Mouse (Mus musculus) midbrain, embryonic 10.5 days (tissue): ENCODE measurements around the gene Pdzd2. TPM values are rescaled to one million over a fixed set of nuclear protein-coding genes. Genes with fewer than 3 reads are reported as not detected.
"Not testable (repeated sequence)": the region's sequence is repeated elsewhere in the genome, so short reads cannot be mapped to it uniquely, and the experiment has no call there.

ENCODE experiments used
- DNase-seq: peaks from one replicate; pipeline ENCODE4 v3.0.0-alpha.2; 2017; ENCODE audit warnings: low spot score
- H3K27ac ChIP-seq: fragments of 300-500 bp; sonication (generic); replicated peaks from 2 replicates; pipeline ENCODE4 v1.5.1; 2016; ENCODE audit warnings: mild to moderate bottlenecking
- H3K27me3 ChIP-seq: fragments of 300-500 bp; sonication (generic); 2 replicates; pipeline ENCODE4 v1.6.1; 2016; ENCODE audit warnings: low read depth, mild to moderate bottlenecking; ENCODE audit not compliant: poor library complexity, severe bottlenecking
- H3K36me3 ChIP-seq: fragments of 300-500 bp; sonication (generic); 2 replicates; pipeline ENCODE4 v1.6.1; 2016; ENCODE audit warnings: mild to moderate bottlenecking, moderate library complexity
- H3K4me1 ChIP-seq: fragments of 300-500 bp; sonication (generic); 2 replicates; pipeline ENCODE4 v1.6.1; 2016
- H3K4me3 ChIP-seq: fragments of 300-500 bp; sonication (generic); 2 replicates; pipeline ENCODE4 v1.5.1; 2016; ENCODE audit warnings: mild to moderate bottlenecking, moderate library complexity
- H3K9me3 ChIP-seq: fragments of 300-500 bp; sonication (generic); replicated peaks from 2 replicates; pipeline ENCODE4 v1.6.1; 2016; ENCODE audit warnings: mild to moderate bottlenecking
- WGBS: fragments of 180-500 bp; shearing (Covaris S2); methylation state at CpG from one replicate; pipeline ENCODE4 v1.1.7; 2016; 5-methylcytosine and 5-hydroxymethylcytosine counted together
- polyA plus RNA-seq: library from polyadenylated mRNA; unstranded; fragments of >200 nt; fragmentation: Nextera tagmentation; extraction: Ambion mirVana; gene quantifications from 2 replicates; pipeline ENCODE4 v1.2.1, GENCODE M21; 2016

Pdzd2 gene
- polyA plus RNA-seq, 1 experiment from 2014 or later, result 6.1 TPM

DNA sequence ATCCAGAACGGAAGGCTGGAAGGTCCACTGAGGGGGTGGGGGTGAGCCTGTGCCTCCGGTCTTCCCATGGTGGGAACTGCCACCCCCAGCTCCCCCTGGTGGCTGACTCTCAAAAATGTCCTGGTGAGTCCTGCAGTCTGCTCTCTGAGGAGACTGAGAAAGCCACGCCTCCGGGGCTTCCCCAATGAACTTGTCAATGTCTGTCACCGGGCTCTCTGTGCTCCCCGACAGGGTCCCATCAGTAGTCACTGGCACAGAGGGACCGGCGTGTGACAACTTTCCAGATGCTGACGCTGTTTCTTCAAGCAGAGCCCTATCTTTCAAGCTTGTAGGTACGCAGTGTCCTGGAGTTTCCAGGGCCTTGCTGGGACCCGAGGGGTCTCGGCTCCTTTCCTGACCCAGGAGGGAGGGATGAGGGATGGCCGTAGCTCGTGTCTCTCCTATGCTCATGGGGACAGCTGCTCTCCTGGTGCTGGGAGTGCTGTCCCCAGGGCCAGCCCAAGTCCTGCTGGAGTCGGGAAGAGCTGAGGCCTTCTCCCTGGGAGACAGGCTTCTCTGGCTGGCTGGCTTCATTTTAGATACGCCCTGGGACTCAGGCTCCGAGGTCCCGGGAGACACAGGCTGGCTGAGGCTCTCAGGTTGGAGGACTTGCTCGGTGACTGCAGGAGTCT, 363.9 kb downstream of the Pdzd2 start:
- H3K4me1 ChIP-seq, result peaks cover 47% of the 10 kb centered on the region
- DNase-seq, result peak; percentile 91
- H3K4me3 ChIP-seq, result peak overlapping the region; percentile 55
- H3K27me3 ChIP-seq, result peaks cover 27% of the 10 kb centered on the region
- H3K9me3 ChIP-seq, result no peaks in the 10 kb centered on the region
- 2% methylated on average over 19 of the region's 19 CpGs for WGBS
- H3K36me3 ChIP-seq, result peaks cover 24% of the 10 kb centered on the region
- peak overlapping the region; percentile 81 for H3K27ac ChIP-seq

DNA sequence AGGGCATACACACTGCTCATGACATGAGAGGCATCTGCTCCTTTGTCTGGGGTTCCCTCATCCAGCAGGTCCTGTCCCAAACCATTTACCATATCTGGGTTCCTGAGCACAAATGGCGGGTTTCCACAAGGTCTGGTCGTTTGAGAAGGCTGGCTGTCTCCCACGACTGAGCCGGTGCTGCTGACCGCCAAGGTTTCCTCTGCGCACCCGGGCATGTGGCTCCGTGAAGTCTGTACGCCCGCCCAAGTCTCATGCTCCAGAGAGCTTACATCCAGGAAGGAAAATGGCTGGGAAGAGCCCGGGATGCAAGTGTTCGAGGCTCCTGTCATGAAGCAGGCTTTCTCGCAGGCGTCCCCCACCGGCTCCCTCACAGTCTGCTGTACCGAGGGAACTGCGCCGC, 364.8 kb downstream of the Pdzd2 start:
- H3K27ac ChIP-seq, result peak overlapping the region; percentile 81
- H3K27me3 ChIP-seq, result peaks cover 27% of the 10 kb centered on the region
- peak overlapping the region; percentile 55 for H3K4me3 ChIP-seq
- peaks cover 47% of the 10 kb centered on the region for H3K4me1 ChIP-seq
- DNase-seq, result no peak
- peaks cover 24% of the 10 kb centered on the region for H3K36me3 ChIP-seq
- 70% methylated on average over 18 of the region's 18 CpGs for WGBS
- no peaks in the 10 kb centered on the region for H3K9me3 ChIP-seq

DNA sequence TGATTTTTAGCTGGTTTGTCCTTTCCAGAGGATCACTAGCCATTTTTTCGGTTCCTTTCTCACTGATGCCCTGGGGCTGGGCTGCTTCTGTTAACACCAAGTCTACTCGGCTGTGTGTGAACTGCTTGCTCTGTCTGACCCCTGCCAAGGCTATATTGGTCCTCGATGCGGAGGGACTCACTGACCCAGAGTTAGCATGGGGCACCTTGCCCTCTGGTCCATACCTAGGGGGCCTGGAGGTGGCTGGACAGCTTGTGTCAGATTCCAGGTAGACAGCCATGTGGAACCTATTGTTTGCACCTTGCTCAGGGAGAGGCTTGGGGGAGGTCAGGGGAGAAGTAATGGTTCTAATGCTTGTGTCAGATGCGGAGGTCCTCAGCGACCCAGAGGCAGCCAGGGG, 365.8 kb downstream of the Pdzd2 start:
- H3K36me3 ChIP-seq, result peaks cover 24% of the 10 kb centered on the region
- no peak overlapping the region for H3K27ac ChIP-seq
- no peak overlapping the region for H3K4me3 ChIP-seq
- peaks cover 27% of the 10 kb centered on the region for H3K27me3 ChIP-seq
- DNase-seq, result no peak
- H3K9me3 ChIP-seq, result no peaks in the 10 kb centered on the region
- 86% methylated on average over 6 of the region's 6 CpGs for WGBS
- H3K4me1 ChIP-seq, result peaks cover 47% of the 10 kb centered on the region

DNA sequence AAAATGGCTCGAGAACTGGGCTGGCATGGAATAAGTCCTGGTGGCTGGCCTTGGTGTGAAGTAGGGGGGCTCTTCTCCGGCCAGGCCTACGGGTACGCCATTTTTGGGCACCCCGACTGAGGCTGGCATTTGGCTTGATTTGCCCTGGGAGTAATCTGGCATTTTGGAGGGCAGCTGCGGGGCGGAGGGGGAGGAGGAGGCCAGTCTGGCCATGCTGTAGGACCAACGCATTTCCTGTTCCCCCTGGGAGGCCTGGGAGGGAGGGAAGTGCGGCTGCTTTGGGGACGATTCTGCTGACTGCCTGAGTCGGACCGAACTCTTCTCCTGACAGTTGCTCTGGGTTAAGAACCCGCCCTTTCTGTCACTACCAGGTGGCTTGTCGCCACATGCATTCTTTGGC, 366.2 kb downstream of the Pdzd2 start:
- peaks cover 49% of the 10 kb centered on the region for H3K4me1 ChIP-seq
- H3K27me3 ChIP-seq, result peaks cover 27% of the 10 kb centered on the region
- H3K36me3 ChIP-seq, result peaks cover 24% of the 10 kb centered on the region
- H3K9me3 ChIP-seq, result no peaks in the 10 kb centered on the region
- DNase-seq, result no peak
- 0 out of 2 replicates have a peak overlapping the region, but pooled peaks have one; percentile 13 for H3K27ac ChIP-seq
- no peak overlapping the region for H3K4me3 ChIP-seq
- 77% methylated on average over 14 of the region's 14 CpGs for WGBS

DNA sequence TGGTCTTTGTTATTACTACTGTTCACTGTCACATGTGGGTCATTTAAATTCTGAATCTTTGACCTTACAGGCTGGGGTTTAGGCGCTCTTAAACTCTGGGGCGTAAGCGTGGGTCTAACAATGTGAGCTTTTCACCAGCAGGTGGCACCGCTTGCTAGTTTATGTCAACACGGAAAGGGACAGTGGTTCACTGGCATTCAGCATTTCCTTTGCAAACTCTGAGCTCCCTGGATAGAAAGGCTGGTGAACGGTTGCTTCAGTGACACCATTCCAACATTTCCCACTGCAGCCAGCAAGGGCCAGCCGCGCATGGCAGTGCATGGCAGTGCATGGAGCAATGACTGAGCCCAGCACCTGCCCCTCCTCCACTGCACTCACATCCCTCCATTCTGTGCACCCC, 368.5 kb downstream of the Pdzd2 start:
- no peaks in the 10 kb centered on the region for H3K9me3 ChIP-seq
- H3K27me3 ChIP-seq, result peaks cover 22% of the 10 kb centered on the region
- peaks cover 24% of the 10 kb centered on the region for H3K36me3 ChIP-seq
- peaks cover 60% of the 10 kb centered on the region for H3K4me1 ChIP-seq
- H3K27ac ChIP-seq, result peak overlapping the region; percentile 63
- peak; percentile 69 for DNase-seq
- WGBS, result 8% methylated on average over 8 of the region's 8 CpGs
- no peak overlapping the region for H3K4me3 ChIP-seq

DNA sequence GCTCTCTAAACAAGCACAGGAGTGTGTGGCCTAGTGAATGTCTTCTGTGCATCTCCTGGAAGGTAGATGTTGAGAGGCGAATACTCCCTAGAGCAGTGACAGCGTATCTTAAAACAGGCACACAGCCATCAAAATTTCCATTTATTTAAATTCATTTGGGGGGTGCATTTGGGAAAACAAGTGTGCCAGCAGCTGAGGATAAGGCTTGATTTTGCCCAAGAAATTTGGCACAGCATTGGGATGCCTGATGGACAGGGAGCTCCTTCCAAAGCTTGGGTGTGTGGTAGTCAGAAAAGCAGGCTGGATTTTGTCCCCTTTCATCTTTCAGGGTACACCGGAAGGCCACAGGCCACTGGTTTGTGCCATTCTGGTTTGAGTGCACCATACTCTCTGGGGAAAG, 369.6 kb downstream of the Pdzd2 start:
- Histone ChIP-seq H3K9me3 (no peaks in the 10 kb centered on the region), H3K4me3 (no peak overlapping the region), H3K36me3 (peaks cover 24% of the 10 kb centered on the region), H3K4me1 (peaks cover 56% of the 10 kb centered on the region), H3K27ac (no peak overlapping the region), H3K27me3 (peaks cover 20% of the 10 kb centered on the region)
- WGBS, result 98% methylated on average over 3 of the region's 3 CpGs
- DNase-seq, result no peak

DNA sequence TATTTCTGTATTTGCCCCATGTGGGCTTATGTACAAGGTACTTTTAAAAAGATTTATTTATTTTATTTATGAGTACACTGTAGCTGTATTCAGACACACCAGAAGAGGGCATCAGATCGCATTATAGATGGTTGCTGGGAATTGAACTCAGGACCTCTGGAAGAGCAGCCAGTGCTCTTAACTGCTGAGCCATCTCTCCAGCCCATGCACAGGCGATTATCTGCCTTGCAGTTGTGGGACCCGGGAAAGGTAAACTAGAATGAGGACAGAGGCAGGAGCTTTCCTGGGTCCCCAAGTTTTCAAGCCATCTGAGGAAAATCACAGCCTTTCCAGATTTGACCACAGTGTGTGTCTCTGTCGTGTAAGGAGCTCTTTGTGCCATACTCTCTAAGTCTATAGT, 370.9 kb downstream of the Pdzd2 start:
- Histone ChIP-seq H3K27me3 (peaks cover 8% of the 10 kb centered on the region), H3K4me1 (peaks cover 44% of the 10 kb centered on the region), H3K36me3 (peaks cover 12% of the 10 kb centered on the region), H3K4me3 (no peak overlapping the region), H3K9me3 (no peaks in the 10 kb centered on the region), H3K27ac (no peak overlapping the region)
- WGBS, result 87% methylated on average over 4 of the region's 4 CpGs
- no peak for DNase-seq

DNA sequence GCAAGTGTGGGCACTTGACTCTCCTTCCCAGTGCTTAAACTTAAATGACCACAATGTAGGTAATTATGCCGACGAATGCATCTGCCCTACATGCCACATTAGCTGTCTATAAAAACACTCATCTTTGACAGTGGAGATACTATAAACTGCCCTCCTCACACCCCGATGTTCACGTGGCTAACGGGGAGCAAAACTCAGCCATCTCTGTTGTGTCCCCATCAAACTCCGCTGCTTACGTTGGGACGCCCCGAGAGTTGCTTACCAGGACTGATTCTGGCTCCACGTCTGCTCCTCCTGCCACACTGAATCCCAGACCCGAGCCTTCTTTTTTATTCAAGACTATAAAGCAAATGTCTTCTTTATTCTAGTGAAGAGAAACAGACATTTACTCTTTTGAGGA, 371.4 kb downstream of the Pdzd2 start:
- Histone ChIP-seq H3K4me1 (peaks cover 43% of the 10 kb centered on the region), H3K4me3 (no peak overlapping the region)

DNA sequence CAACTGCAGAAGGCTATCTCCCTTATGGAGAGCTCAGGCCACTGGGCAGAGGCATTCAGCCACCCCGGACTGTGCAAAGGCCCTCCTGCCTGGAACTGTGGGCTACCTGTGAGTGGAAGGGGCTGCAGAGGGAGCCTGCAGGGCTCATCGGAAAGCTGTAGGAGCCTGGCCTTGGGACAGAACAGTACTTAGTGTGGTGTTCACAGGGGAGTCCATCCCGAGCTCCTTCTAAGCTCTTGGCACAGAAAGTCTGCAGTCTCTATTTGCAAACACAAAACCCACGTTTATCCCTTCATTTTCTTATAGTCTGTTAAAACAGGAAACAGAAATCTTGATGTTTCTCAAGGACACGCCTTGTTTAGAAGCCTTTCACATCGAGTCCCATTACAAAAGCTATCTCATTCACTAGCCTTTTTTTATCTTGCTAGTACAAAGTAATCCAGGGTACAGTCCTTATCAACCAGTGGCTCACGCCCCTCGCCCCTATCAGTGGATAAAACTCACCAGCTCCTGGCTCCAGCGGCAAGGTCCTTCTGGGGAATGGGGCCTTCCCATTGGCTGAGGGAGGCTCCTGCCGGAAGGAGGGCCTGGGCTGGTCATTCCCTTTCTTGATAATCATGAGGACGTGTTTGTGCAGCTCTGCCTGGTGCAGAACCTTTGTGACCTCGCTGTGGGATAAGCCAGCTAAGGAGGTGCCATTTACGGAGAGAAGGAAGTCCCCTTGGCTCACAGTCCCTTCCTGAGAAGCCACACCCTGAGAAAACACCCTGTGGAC, 372.2 kb downstream of the Pdzd2 start:
- no peaks in the 10 kb centered on the region; the same call in 1 of the 2 replicates for H3K27me3 ChIP-seq
- WGBS, result 61% methylated on average over 13 of the region's 13 CpGs
- peak overlapping the region; percentile 67 for H3K27ac ChIP-seq
- no peak for DNase-seq
- H3K36me3 ChIP-seq, result peaks cover 6% of the 10 kb centered on the region; the same call in 1 of the 2 replicates
- no peaks in the 10 kb centered on the region for H3K9me3 ChIP-seq
- H3K4me3 ChIP-seq, result no peak overlapping the region
- peaks cover 43% of the 10 kb centered on the region for H3K4me1 ChIP-seq

More for the DNA sequence above, 371.4 kb downstream of the Pdzd2 start:
- peaks cover 9% of the 10 kb centered on the region for H3K36me3 ChIP-seq
- 86% methylated on average over 11 of the region's 11 CpGs for WGBS
- no peak for DNase-seq
- H3K9me3 ChIP-seq, result no peaks in the 10 kb centered on the region
- peaks cover 3% of the 10 kb centered on the region; the same call in 1 of the 2 replicates for H3K27me3 ChIP-seq
- 0 out of 2 replicates have a peak overlapping the region, but pooled peaks have one; percentile 0 for H3K27ac ChIP-seq

DNA sequence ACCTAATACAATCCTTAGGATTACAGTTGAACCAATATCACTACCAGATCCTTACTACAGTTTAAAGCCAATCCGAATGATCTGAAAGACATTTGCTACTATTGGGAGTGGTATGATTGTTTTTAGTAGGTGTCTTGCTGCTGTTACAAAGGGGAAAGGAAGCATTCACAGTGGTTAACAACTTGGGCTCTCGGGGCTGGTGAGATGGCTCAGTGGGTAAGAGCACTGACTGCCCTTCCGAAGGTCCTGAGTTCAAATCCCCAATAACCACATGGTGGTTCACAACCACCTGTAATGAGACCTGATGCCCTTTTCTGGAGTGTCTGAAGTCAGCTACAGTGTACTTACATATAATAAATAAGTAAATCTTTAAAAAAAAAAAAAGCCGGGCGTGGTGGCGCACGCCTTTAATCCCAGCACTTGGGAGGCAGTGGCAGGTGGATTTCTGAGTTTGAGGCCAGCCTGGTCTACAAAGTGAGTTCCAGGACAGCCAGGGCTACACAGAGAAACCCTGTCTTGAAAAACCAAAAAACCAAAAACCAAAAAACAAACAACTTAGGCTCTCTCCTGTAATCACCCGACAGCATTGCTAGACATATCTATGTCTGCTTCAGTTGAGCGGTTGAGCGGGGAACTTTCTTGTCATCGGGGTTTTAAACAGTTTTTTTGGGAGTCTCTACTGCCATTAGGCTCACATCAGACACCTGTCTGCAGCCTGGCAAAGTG, 373.0 kb downstream of the Pdzd2 start:
- not testable (repeated sequence) for DNase-seq, H3K4me3 ChIP-seq, H3K36me3 ChIP-seq, H3K9me3 ChIP-seq, H3K27me3 ChIP-seq
- Histone ChIP-seq H3K4me1 (peaks cover 36% of the 10 kb centered on the region), H3K27ac (peak overlapping the region; percentile 67)
- 90% methylated on average over 11 of the region's 11 CpGs for WGBS

DNA sequence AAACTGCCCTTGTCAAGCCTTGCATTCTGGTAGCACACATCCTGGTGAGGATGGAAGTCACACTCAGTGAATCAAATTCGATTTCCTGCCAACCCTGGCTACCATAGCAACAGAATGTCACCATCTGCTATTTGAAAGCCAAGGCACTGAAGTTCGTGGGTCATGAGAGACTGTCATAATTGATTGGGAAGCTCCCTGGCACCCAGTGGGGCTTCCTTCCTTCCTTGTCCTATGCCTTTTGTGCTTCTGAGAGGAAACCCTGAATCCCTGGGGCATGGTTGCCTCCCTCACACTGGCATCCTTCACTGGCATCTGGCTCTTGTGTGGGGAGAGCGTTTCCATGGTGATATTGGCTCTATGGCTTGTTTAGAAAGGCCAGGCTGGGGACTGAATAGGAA, 373.7 kb downstream of the Pdzd2 start:
- Histone ChIP-seq H3K36me3 (0 out of 2 replicates have a peak, but pooled peaks cover 3% of the 10 kb centered on the region), H3K4me1 (peaks cover 29% of the 10 kb centered on the region), H3K9me3 (no peaks in the 10 kb centered on the region), H3K4me3 (no peak overlapping the region), H3K27me3 (no peaks in the 10 kb centered on the region), H3K27ac (peak overlapping the region; percentile 39)
- peak; percentile 68 for DNase-seq
- WGBS, result 38% methylated on average over 3 of the region's 3 CpGs

DNA sequence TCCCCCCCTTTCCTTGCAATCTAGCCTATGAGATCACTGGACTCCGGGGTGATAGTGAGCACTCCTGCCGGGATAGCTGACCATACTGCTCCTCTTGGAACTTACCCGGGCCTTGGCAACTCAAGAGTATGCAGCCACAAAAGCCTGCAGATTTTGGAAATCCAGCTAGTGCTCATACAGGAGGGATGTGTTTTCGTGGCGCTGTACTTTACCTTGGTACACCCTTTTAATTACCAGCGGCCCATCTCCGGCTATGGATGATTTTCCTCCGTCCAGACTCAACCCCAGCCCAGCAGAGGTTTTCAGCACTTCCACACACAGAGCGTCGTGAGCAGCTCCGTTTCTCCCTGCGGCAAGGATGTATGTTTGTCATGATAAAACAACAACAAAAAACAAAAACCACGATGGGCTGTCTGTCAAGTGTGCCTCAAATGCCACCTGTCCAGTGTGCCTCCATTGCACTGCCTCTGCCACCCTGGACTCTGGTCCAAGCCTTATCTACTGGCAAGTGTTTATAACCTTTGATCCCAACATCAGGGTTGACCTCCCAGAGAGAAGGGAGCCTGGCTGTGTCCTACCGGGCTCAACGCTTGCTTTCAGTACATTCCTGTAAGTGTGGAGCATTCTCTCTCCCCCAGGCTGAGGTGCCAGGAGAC, 374.2 kb downstream of the Pdzd2 start:
- peaks cover 8% of the 10 kb centered on the region; the same call in 1 of the 2 replicates for H3K36me3 ChIP-seq
- no peaks in the 10 kb centered on the region for H3K9me3 ChIP-seq
- no peak for DNase-seq
- peak overlapping the region; percentile 39 for H3K27ac ChIP-seq
- 85% methylated on average over 15 of the region's 15 CpGs for WGBS
- H3K4me1 ChIP-seq, result peaks cover 29% of the 10 kb centered on the region
- H3K4me3 ChIP-seq, result no peak overlapping the region
- H3K27me3 ChIP-seq, result no peaks in the 10 kb centered on the region
